ENCODE assay signal across 29 mouse cellular contexts in genomic region chr11:24102372-24102771, GRCm38 (mm10). TPM values are rescaled to one million over a fixed set of nuclear protein-coding genes. Genes with fewer than 3 reads are reported as not detected.
DNase-seq lines count a peak whose midpoint lies in the region; ATAC-seq and TF ChIP-seq lines count a peak whose summit lies in the region.
"Had no signal": no experiment of that assay in that cellular context is flagged by ENCODE, and none has a peak within 500 bp of the region (broad histone marks: within the 10 kb centered on the region; RNA-seq: fewer than 3 reads in every experiment).

No protein-coding gene starts in this region.

- intact Hi-C loops in left cerebral cortex, adult 2 months (cut with DNase I), result no loop called here
- intact Hi-C loops in left cerebral cortex, postnatal 36 days (cut with DNase I), result no loop called here

- peaks cover 72% of the 10 kb centered on the region for H3K4me1 ChIP-seq in forebrain, embryonic 16.5 days (replicated peaks; ENCODE audit: control insufficient read depth, insufficient read depth, low read length)
- H3K4me1 ChIP-seq in forebrain, embryonic 12.5 days, result peaks cover 71% of the 10 kb centered on the region
- H3K4me1 ChIP-seq in midbrain, embryonic 10.5 days, result peaks cover 31% of the 10 kb centered on the region

- 55% methylated on average over 2 of the region's 2 CpGs for WGBS in forebrain, embryonic 16.5 days
- WGBS in forebrain, embryonic 12.5 days, result 83% methylated on average over 2 of the region's 2 CpGs
- WGBS in midbrain, embryonic 10.5 days, result 73% methylated on average over 2 of the region's 2 CpGs

- H3K9ac ChIP-seq in forebrain, embryonic 16.5 days (replicated peaks; ENCODE audit: low read depth, low read length), result no peak overlapping the region
- no peak overlapping the region for H3K9ac ChIP-seq in forebrain, embryonic 12.5 days
- H3K9ac ChIP-seq: hindbrain, embryonic 15.5 days; intestine, embryonic 15.5 days; limb, embryonic 13.5 days; midbrain, embryonic 15.5 days had no signal

- no peaks in the 10 kb centered on the region for H3K36me3 ChIP-seq in forebrain, embryonic 16.5 days (ENCODE audit: control insufficient read depth, insufficient read depth)
- H3K36me3 ChIP-seq in forebrain, embryonic 12.5 days (replicated peaks), result peaks cover 12% of the 10 kb centered on the region; the same call in 1 of the 2 replicates
- no peaks in the 10 kb centered on the region for H3K36me3 ChIP-seq in midbrain, embryonic 10.5 days
- H3K36me3 ChIP-seq: hindbrain, embryonic 15.5 days; intestine, embryonic 15.5 days; midbrain, embryonic 15.5 days had no signal

- no peak for DNase-seq in left cerebral cortex, adult 2 months (ENCODE audit: extremely low spot score in 1 of 2, low spot score in 2 of 2)
- no peak for DNase-seq in left cerebral cortex, postnatal 36 days (ENCODE audit: low spot score in 2 of 2)
- no peak for DNase-seq in midbrain, embryonic 10.5 days (ENCODE audit: low spot score)
- DNase-seq in Muller cell, postnatal 12 days (ENCODE audit: inconsistent ontology term), result no peak
- DNase-seq: adrenal gland, postnatal 25 days; cerebellum, adult 11 months; cerebellum, postnatal 25 days; gastrocnemius, postnatal 14 days; heart, postnatal 4 days; kidney, adult 9 months; kidney, postnatal 25 days; layer of hippocampus, adult 9-11 months; spleen, adult 18-20 months; thymus, adult 18-20 months; thymus, postnatal 4 days had no signal

- no peak for TF ChIP-seq CTCF in left cerebral cortex, adult 2 months (IDR thresholded peaks at IDR 0.05)

- H3K27me3 ChIP-seq in forebrain, embryonic 16.5 days (replicated peaks; ENCODE audit: control insufficient read depth, insufficient read depth, low read length), result no peaks in the 10 kb centered on the region
- H3K27me3 ChIP-seq in forebrain, embryonic 12.5 days, result no peaks in the 10 kb centered on the region
- H3K27me3 ChIP-seq in midbrain, embryonic 10.5 days (ENCODE audit: low read depth, poor library complexity, severe bottlenecking), result no peaks in the 10 kb centered on the region
- H3K27me3 ChIP-seq: hindbrain, embryonic 15.5 days; intestine, embryonic 15.5 days; limb, embryonic 13.5 days; midbrain, embryonic 15.5 days had no signal

- no peak overlapping the region for H3K4me3 ChIP-seq in forebrain, embryonic 16.5 days (replicated peaks; ENCODE audit: low read length)
- no peak overlapping the region for H3K4me3 ChIP-seq in forebrain, embryonic 12.5 days (replicated peaks)
- no peak overlapping the region for H3K4me3 ChIP-seq in left cerebral cortex, adult 2 months
- no peak overlapping the region for H3K4me3 ChIP-seq in midbrain, embryonic 10.5 days
- H3K4me3 ChIP-seq: hindbrain, embryonic 15.5 days; intestine, embryonic 15.5 days; limb, embryonic 13.5 days; midbrain, embryonic 15.5 days; myocyte had no signal

- 0 out of 2 replicates have a peak overlapping the region, but pooled peaks have one; percentile 3 for H3K4me2 ChIP-seq in forebrain, embryonic 16.5 days (ENCODE audit: low read length)
- H3K4me2 ChIP-seq in forebrain, embryonic 12.5 days, result no peak overlapping the region
- H3K4me2 ChIP-seq: hindbrain, embryonic 15.5 days; intestine, embryonic 15.5 days; limb, embryonic 13.5 days; midbrain, embryonic 15.5 days had no signal

- no peak overlapping the region for H3K27ac ChIP-seq in forebrain, embryonic 16.5 days (ENCODE audit: low read length)
- no peak overlapping the region; the same call in 1 of the 2 replicates for H3K27ac ChIP-seq in forebrain, embryonic 12.5 days
- H3K27ac ChIP-seq in left cerebral cortex, adult 2 months, result peak overlapping the region; percentile 57
- no peak overlapping the region for H3K27ac ChIP-seq in midbrain, embryonic 10.5 days (replicated peaks)
- H3K27ac ChIP-seq: hindbrain, embryonic 15.5 days; intestine, embryonic 15.5 days; limb, embryonic 13.5 days; midbrain, embryonic 15.5 days had no signal

- no peak for ATAC-seq in forebrain, embryonic 16.5 days
- ATAC-seq in forebrain, embryonic 12.5 days (ENCODE audit: low FRiP score), result no peak
- 0 out of 2 replicates have a peak, but pooled peaks have one; percentile 48 for ATAC-seq in erythroblast, adult 5-6 weeks (replicated peaks; ENCODE audit: low FRiP score, poor library complexity, severe bottlenecking)
- 0 out of 2 replicates have a peak, but pooled peaks have one; percentile 4 for ATAC-seq in megakaryocyte progenitor cell, adult 5-6 weeks (replicated peaks; ENCODE audit: poor library complexity)
- ATAC-seq: intestine, embryonic 15.5 days; midbrain, embryonic 15.5 days had no signal

- no peaks in the 10 kb centered on the region for H3K9me3 ChIP-seq in forebrain, embryonic 16.5 days (ENCODE audit: control insufficient read depth, low read length)
- no peaks in the 10 kb centered on the region for H3K9me3 ChIP-seq in forebrain, embryonic 12.5 days
- H3K9me3 ChIP-seq in midbrain, embryonic 10.5 days (replicated peaks), result no peaks in the 10 kb centered on the region
- H3K9me3 ChIP-seq: G1E; hindbrain, embryonic 15.5 days; intestine, embryonic 15.5 days; limb, embryonic 13.5 days; midbrain, embryonic 15.5 days had no signal

RNA-seq across cellular contexts. Expression of gene Bcl11a, which starts 24.5 kb away (rescaled TPM):
- 236 and 244 TPM in 2 replicates for polyA plus RNA-seq in forebrain, embryonic 16.5 days (2015; fragmentation: Nextera tagmentation; extraction: Ambion mirVana)
- polyA plus RNA-seq in forebrain, embryonic 12.5 days (2016; fragmentation: Nextera tagmentation; extraction: Ambion mirVana), result 129 and 130 TPM in 2 replicates
- 100 to 1,000 TPM; 101 to 103 TPM for total RNA-seq in left cerebral cortex, adult 2 months (2021)
- 100 to 1,000 TPM; 100 to 116 TPM for total RNA-seq in left cerebral cortex, postnatal 36 days (2021)
- 11.1 and 25.5 TPM in 2 replicates for total RNA-seq in erythroblast, adult 5-6 weeks (2015; ENCODE audit: low replicate concordance)
- 4.9 and 10.2 TPM in 2 replicates for total RNA-seq in erythroblast, adult 5-6 weeks (2017; ENCODE audit: low replicate concordance)
- total RNA-seq in megakaryocyte progenitor cell, adult 5-6 weeks (2015), result 42.8 and 70.9 TPM in 2 replicates
- 24.3 and 29.1 TPM in 2 replicates for total RNA-seq in megakaryocyte progenitor cell, adult 5-6 weeks (2017)
- polyA plus RNA-seq in midbrain, embryonic 10.5 days (2016; fragmentation: Nextera tagmentation; extraction: Ambion mirVana), result 15.8 and 33.2 TPM in 2 replicates
- polyA plus RNA-seq: myocyte had no signal

RNA-seq across cellular contexts. Expression of gene A830031A19Rik, which starts 27.5 kb away (rescaled TPM):
- not detected in 2 replicates for polyA plus RNA-seq in forebrain, embryonic 16.5 days (2015; fragmentation: Nextera tagmentation; extraction: Ambion mirVana)
- polyA plus RNA-seq in forebrain, embryonic 12.5 days (2016; fragmentation: Nextera tagmentation; extraction: Ambion mirVana), result not detected in 2 replicates
- 1 to 10 TPM in 1 of 2 experiments, under 1 TPM in 1; 0.82 to 1.4 TPM for total RNA-seq in left cerebral cortex, adult 2 months (2021)
- total RNA-seq in left cerebral cortex, postnatal 36 days (2021), result 1 to 10 TPM; 1.3 to 1.5 TPM
- total RNA-seq in erythroblast, adult 5-6 weeks (2015; ENCODE audit: low replicate concordance), result not detected in 2 replicates
- 4.0 TPM in 1 of 2 replicates, not detected in the other for total RNA-seq in erythroblast, adult 5-6 weeks (2017; ENCODE audit: low replicate concordance)
- total RNA-seq in megakaryocyte progenitor cell, adult 5-6 weeks (2015), result not detected in 2 replicates
- not detected in 2 replicates for total RNA-seq in megakaryocyte progenitor cell, adult 5-6 weeks (2017)
- not detected in 2 replicates for polyA plus RNA-seq in midbrain, embryonic 10.5 days (2016; fragmentation: Nextera tagmentation; extraction: Ambion mirVana)
- total RNA-seq: adrenal gland, postnatal 25 days; gastrocnemius, postnatal 14 days; heart, postnatal 4 days; megakaryocyte, adult 5-6 weeks had no signal
- polyA plus RNA-seq: G1E; hindbrain, embryonic 15.5 days; intestine, embryonic 15.5 days; limb, embryonic 13.5 days; lung, embryonic 16.5 days; myocyte; neural tube, embryonic 14.5 days; stomach, embryonic 14.5 days had no signal

Comparison
In these comparisons a context has a peak if more than half of its experiments do, and no peak if none do; other contexts are left out.
1. ATAC-seq: peak in erythroblast, adult 5-6 weeks (single experiment) and megakaryocyte progenitor cell, adult 5-6 weeks (single experiment); none in forebrain, embryonic 16.5 days (single experiment) and forebrain, embryonic 12.5 days (single experiment).